Mouse (Mus musculus): Measurements from ENCODE around the gene Trp53. TPM values are rescaled to one million over a fixed set of nuclear protein-coding genes. Genes with fewer than 3 reads are reported as not detected.

Trp53 gene
- total and polyA plus RNA-seq, 3 experiments = 57.4 to 228 (median 175) TPM

DNA sequence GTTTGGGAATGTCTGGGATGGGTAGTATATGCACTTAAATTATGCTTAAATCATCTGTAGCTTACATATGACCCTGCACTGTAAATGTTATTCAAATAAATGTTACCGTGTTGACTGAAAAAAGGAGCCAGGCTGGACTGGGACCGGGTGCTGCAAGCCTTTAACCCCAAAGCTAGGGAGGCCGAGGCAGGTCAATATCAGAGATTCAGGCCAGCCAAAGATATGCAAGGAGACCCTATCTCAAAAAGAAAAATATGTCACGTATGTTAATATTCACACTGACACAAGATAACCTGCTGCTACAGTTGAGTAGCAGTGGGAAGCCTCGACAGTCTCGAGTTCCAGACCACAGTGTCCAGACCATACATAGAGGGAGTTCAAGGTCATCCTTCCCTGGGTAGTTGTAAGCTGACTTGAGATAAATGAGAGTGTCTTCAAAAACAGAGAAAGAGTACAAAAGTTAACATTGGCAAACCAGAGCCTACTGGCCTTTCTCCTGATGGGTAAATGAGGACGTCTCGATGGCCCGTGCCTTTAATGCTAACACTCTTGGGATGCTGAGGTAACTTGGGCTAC lies 2.2 kb downstream of the Trp53 start:
- DNase-seq (ENCODE audit: low spot score) = no peak

DNA sequence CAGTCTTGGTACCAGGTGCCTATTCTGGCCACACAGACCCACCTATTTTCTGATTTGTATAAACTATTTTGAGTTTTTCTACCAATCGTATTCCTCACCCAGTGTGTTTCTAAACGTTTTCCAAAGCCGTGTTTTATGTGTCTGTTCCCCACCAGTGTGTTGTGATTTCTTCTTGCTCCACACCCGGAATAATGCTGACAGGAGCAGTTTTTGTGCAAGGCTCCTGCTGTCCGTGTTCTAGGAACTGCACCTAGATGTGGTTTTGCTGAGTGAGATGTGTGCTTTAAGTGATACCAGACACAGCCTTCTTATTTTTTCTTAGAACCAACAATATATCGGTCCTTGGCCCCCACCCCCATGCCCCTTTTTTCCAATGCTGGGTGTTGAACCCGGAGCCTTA lies 3.8 kb downstream of the Trp53 start:
- Histone ChIP-seq H3K4me3 (ENCODE audit: low read depth, low read length) (peak overlapping the region; percentile 62; the same call in 1 of the 2 replicates), H3K36me3 (replicated peaks) (peaks cover 61% of the 10 kb centered on the region), H3K4me1 (ENCODE audit: insufficient read depth, low read depth, low read length) (peaks cover 74% of the 10 kb centered on the region), H3K9me3 (replicated peaks) (no peaks in the 10 kb centered on the region), H3K27me3 (ENCODE audit: insufficient read depth, low read length) (no peaks in the 10 kb centered on the region)
- ATAC-seq (ENCODE audit: extremely low read depth, insufficient number of reproducible peaks, low FRiP score, poor library complexity, severe bottlenecking) (no peak), DNase-seq (ENCODE audit: low spot score) (no peak)
- TF ChIP-seq TAL1 (conservative IDR thresholded peaks at IDR 0.05; ENCODE audit: low read depth, low read length) (no peak), POLR2AphosphoS5 (IDR thresholded peaks at IDR 0.05; ENCODE audit: insufficient replicate concordance, low read depth, low read length) (no peak), CTCF (IDR thresholded peaks at IDR 0.05; ENCODE audit: low read depth, low read length) (no peak), GATA1 (IDR thresholded peaks at IDR 0.05; ENCODE audit: borderline replicate concordance, low read length) (no peak), GATA2 (IDR thresholded peaks at IDR 0.05; ENCODE audit: borderline replicate concordance, low read depth, low read length) (no peak)

More for the DNA sequence above, 2.2 kb downstream of the Trp53 start:
- Histone ChIP-seq H3K27me3 (ENCODE audit: insufficient read depth, low read length) (no peaks in the 10 kb centered on the region), H3K9me3 (replicated peaks) (no peaks in the 10 kb centered on the region), H3K36me3 (replicated peaks) (peaks cover 52% of the 10 kb centered on the region), H3K4me3 (ENCODE audit: low read depth, low read length) (peak overlapping the region; percentile 84), H3K4me1 (ENCODE audit: insufficient read depth, low read depth, low read length) (peaks cover 72% of the 10 kb centered on the region)
- TF ChIP-seq CTCF (IDR thresholded peaks at IDR 0.05; ENCODE audit: low read depth, low read length) (no peak), TAL1 (conservative IDR thresholded peaks at IDR 0.05; ENCODE audit: low read depth, low read length) (no peak), POLR2AphosphoS5 (IDR thresholded peaks at IDR 0.05; ENCODE audit: insufficient replicate concordance, low read depth, low read length) (no peak), GATA2 (IDR thresholded peaks at IDR 0.05; ENCODE audit: borderline replicate concordance, low read depth, low read length) (no peak), GATA1 (IDR thresholded peaks at IDR 0.05; ENCODE audit: borderline replicate concordance, low read length) (no peak)
- no peak for ATAC-seq (ENCODE audit: extremely low read depth, insufficient number of reproducible peaks, low FRiP score, poor library complexity, severe bottlenecking)

DNA sequence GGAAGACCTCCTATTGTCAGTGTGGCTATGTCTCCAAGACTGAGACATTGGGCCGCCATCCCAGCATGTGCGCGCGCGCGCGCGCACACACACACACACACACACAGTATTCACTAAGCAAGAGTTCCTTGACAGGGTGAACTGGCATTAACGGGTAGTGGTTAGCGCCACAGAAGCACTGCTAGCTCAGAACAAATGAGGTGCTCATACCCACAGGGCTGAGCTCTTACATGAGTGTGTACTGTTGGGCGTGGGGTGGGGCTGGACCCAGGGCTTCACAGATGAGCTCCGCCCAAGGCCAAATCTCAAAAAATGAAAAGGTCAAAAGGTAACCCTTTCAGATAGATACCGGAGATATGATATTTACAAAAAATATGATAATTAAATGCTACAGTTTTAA lies 4.8 kb downstream of the Trp53 start:
- Histone ChIP-seq H3K27me3 (ENCODE audit: insufficient read depth, low read length) (no peaks in the 10 kb centered on the region), H3K9me3 (replicated peaks) (no peaks in the 10 kb centered on the region), H3K36me3 (replicated peaks) (peaks cover 70% of the 10 kb centered on the region), H3K4me3 (ENCODE audit: low read depth, low read length) (peak overlapping the region; percentile 62; the same call in 1 of the 2 replicates), H3K4me1 (ENCODE audit: insufficient read depth, low read depth, low read length) (peaks cover 78% of the 10 kb centered on the region)
- DNase-seq (ENCODE audit: low spot score) = no peak
- TF ChIP-seq GATA1 (IDR thresholded peaks at IDR 0.05; ENCODE audit: borderline replicate concordance, low read length) (no peak), TAL1 (conservative IDR thresholded peaks at IDR 0.05; ENCODE audit: low read depth, low read length) (no peak), POLR2AphosphoS5 (IDR thresholded peaks at IDR 0.05; ENCODE audit: insufficient replicate concordance, low read depth, low read length) (no peak), CTCF (IDR thresholded peaks at IDR 0.05; ENCODE audit: low read depth, low read length) (no peak), GATA2 (IDR thresholded peaks at IDR 0.05; ENCODE audit: borderline replicate concordance, low read depth, low read length) (no peak)
- no peak for ATAC-seq (ENCODE audit: extremely low read depth, insufficient number of reproducible peaks, low FRiP score, poor library complexity, severe bottlenecking)

GRCm38 (mm10) chr11:69585718-69586325 lies 5.7 kb downstream of the Trp53 start:
- H3K9me3 ChIP-seq (replicated peaks) = no peaks in the 10 kb centered on the region
- no peaks in the 10 kb centered on the region for H3K27me3 ChIP-seq (ENCODE audit: insufficient read depth, low read length)
- TF ChIP-seq GATA2 (IDR thresholded peaks at IDR 0.05; ENCODE audit: borderline replicate concordance, low read depth, low read length) = no peak
- no peak for TF ChIP-seq CTCF (IDR thresholded peaks at IDR 0.05; ENCODE audit: low read depth, low read length)
- no peak for TF ChIP-seq POLR2AphosphoS5 (IDR thresholded peaks at IDR 0.05; ENCODE audit: insufficient replicate concordance, low read depth, low read length)
- no peak for TF ChIP-seq GATA1 (IDR thresholded peaks at IDR 0.05; ENCODE audit: borderline replicate concordance, low read length)
- TF ChIP-seq TAL1 (conservative IDR thresholded peaks at IDR 0.05; ENCODE audit: low read depth, low read length) = peak; percentile 78
- ATAC-seq (ENCODE audit: extremely low read depth, insufficient number of reproducible peaks, low FRiP score, poor library complexity, severe bottlenecking) (peak; percentile 79), DNase-seq (ENCODE audit: low spot score) (peak; percentile 93)
- peaks cover 79% of the 10 kb centered on the region for H3K36me3 ChIP-seq (replicated peaks)
- H3K4me1 ChIP-seq (ENCODE audit: insufficient read depth, low read depth, low read length) = peaks cover 86% of the 10 kb centered on the region
- peak overlapping the region; percentile 44; the same call in 1 of the 2 replicates for H3K4me3 ChIP-seq (ENCODE audit: low read depth, low read length)

DNA sequence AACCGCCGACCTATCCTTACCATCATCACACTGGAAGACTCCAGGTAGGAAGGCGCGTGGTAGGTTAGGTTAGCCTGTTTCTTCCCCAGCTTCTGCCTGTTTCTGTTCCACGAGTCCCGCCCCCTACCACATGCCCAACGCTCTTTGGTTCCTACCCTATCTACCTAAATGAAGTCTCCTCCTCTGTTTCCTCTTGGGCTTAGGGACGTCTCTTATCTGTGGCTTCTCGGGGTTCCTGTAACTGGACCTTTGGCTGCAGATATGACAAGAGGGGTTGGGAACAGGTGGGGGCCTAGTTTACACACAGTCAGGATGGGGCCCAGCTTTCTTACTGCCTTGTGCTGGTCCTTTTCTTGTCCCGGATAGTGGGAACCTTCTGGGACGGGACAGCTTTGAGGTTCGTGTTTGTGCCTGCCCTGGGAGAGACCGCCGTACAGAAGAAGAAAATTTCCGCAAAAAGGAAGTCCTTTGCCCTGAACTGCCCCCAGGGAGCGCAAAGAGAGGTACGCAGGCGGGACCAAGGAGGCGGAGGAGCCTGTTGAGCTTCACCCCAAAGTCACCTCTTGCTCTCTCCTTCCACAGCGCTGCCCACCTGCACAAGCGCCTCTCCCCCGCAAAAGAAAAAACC lies 9.2 kb downstream of the Trp53 start:
- Histone ChIP-seq H3K9me3 (replicated peaks) (no peaks in the 10 kb centered on the region), H3K4me3 (ENCODE audit: low read depth, low read length) (peak overlapping the region; percentile 24; the same call in 1 of the 2 replicates), H3K27me3 (ENCODE audit: insufficient read depth, low read length) (no peaks in the 10 kb centered on the region), H3K4me1 (ENCODE audit: insufficient read depth, low read depth, low read length) (peaks cover 87% of the 10 kb centered on the region), H3K36me3 (replicated peaks) (peaks cover 85% of the 10 kb centered on the region)
- no peak for TF ChIP-seq GATA1 (IDR thresholded peaks at IDR 0.05; ENCODE audit: borderline replicate concordance, low read length)
- no peak for TF ChIP-seq TAL1 (conservative IDR thresholded peaks at IDR 0.05; ENCODE audit: low read depth, low read length)
- no peak for TF ChIP-seq CTCF (IDR thresholded peaks at IDR 0.05; ENCODE audit: low read depth, low read length)
- TF ChIP-seq GATA2 (IDR thresholded peaks at IDR 0.05; ENCODE audit: borderline replicate concordance, low read depth, low read length) = no peak
- no peak for TF ChIP-seq POLR2AphosphoS5 (IDR thresholded peaks at IDR 0.05; ENCODE audit: insufficient replicate concordance, low read depth, low read length)
- ATAC-seq (ENCODE audit: extremely low read depth, insufficient number of reproducible peaks, low FRiP score, poor library complexity, severe bottlenecking) = no peak
- DNase-seq (ENCODE audit: low spot score) = peak; percentile 58

DNA sequence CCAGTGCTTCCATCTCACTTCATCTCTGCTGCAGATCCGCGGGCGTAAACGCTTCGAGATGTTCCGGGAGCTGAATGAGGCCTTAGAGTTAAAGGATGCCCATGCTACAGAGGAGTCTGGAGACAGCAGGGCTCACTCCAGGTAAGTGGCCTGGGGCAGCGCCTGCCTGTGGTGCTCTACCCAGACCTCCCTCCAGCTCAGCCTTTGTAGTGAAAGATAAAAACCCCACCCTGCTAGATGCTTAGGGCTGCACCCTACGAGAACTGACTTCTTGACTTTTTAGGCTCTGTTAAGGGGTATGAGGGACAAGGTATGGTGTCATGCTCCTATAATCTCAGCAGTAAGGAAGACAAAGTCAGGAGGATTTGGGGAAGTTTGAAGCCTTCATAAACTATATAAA lies 10.5 kb downstream of the Trp53 start:
- no peaks in the 10 kb centered on the region for H3K9me3 ChIP-seq (replicated peaks)
- H3K4me1 ChIP-seq (ENCODE audit: insufficient read depth, low read depth, low read length) = peaks cover 75% of the 10 kb centered on the region
- DNase-seq (ENCODE audit: low spot score) (no peak), ATAC-seq (ENCODE audit: extremely low read depth, insufficient number of reproducible peaks, low FRiP score, poor library complexity, severe bottlenecking) (no peak)
- peaks cover 89% of the 10 kb centered on the region for H3K36me3 ChIP-seq (replicated peaks)
- no peaks in the 10 kb centered on the region for H3K27me3 ChIP-seq (ENCODE audit: insufficient read depth, low read length)
- no peak for TF ChIP-seq GATA1 (IDR thresholded peaks at IDR 0.05; ENCODE audit: borderline replicate concordance, low read length)
- no peak for TF ChIP-seq CTCF (IDR thresholded peaks at IDR 0.05; ENCODE audit: low read depth, low read length)
- no peak overlapping the region for H3K4me3 ChIP-seq (ENCODE audit: low read depth, low read length)
